Mouse (Mus musculus) forebrain, embryonic 16.5 days (tissue): Measurements from ENCODE around the gene Gm20388. TPM values are rescaled to one million over a fixed set of nuclear protein-coding genes. Genes with fewer than 3 reads are reported as not detected.

Experiments used
- ATAC-seq: fragments of 200-750 bp; cut with Nextera tagmentation; 2 replicates; pipeline ENCODE4 v1.8.0; 2017; ENCODE audit warnings: mild to moderate bottlenecking, moderate library complexity
- H3K27ac ChIP-seq: fragments of 300-500 bp; sonication (generic); 2 replicates; pipeline ENCODE4 v1.5.1; 2014; ENCODE audit warnings: low read length, control low read depth
- H3K27me3 ChIP-seq: fragments of 300-500 bp; sonication (generic); replicated peaks from 2 replicates; pipeline ENCODE4 v1.6.1; 2014; ENCODE audit warnings: low read length; ENCODE audit not compliant: control insufficient read depth, insufficient read depth
- H3K36me3 ChIP-seq: fragments of 300-500 bp; sonication (generic); 2 replicates; pipeline ENCODE4 v1.6.1; 2014; ENCODE audit not compliant: control insufficient read depth, insufficient read depth
- H3K4me1 ChIP-seq: fragments of 300-500 bp; sonication (generic); replicated peaks from 2 replicates; pipeline ENCODE4 v1.6.1; 2014; ENCODE audit warnings: low read length; ENCODE audit not compliant: control insufficient read depth, insufficient read depth
- H3K4me2 ChIP-seq: fragments of 300-500 bp; sonication (generic); 2 replicates; pipeline ENCODE4 v1.6.1; 2014; ENCODE audit warnings: mild to moderate bottlenecking, low read length, control low read depth
- H3K4me3 ChIP-seq: fragments of 300-500 bp; sonication (generic); replicated peaks from 2 replicates; pipeline ENCODE4 v1.5.1; 2014; ENCODE audit warnings: mild to moderate bottlenecking, low read length, control low read depth
- H3K9ac ChIP-seq: fragments of 300-500 bp; sonication (generic); replicated peaks from 2 replicates; pipeline ENCODE4 v1.6.1; 2014; ENCODE audit warnings: low read depth, low read length, control low read depth
- H3K9me3 ChIP-seq: fragments of 300-500 bp; sonication (generic); 2 replicates; pipeline ENCODE4 v1.6.1; 2016; ENCODE audit warnings: low read length; ENCODE audit not compliant: control insufficient read depth
- WGBS: fragments of 180-500 bp; shearing (Covaris S2); extraction: QIAGEN DNeasy Blood & Tissue Kit; methylation state at CpG from one replicate; pipeline ENCODE4 v1.1.7; 2014; 5-methylcytosine and 5-hydroxymethylcytosine counted together
- polyA plus RNA-seq: library from polyadenylated mRNA; unstranded; fragments of >200 nt; fragmentation: Nextera tagmentation; extraction: Ambion mirVana; gene quantifications from 2 replicates; pipeline ENCODE4 v1.2.1, GENCODE M21; 2015

Gene Gm20388
- polyA plus RNA-seq, 1 experiment from 2014 or later, result 4.7 TPM

DNA sequence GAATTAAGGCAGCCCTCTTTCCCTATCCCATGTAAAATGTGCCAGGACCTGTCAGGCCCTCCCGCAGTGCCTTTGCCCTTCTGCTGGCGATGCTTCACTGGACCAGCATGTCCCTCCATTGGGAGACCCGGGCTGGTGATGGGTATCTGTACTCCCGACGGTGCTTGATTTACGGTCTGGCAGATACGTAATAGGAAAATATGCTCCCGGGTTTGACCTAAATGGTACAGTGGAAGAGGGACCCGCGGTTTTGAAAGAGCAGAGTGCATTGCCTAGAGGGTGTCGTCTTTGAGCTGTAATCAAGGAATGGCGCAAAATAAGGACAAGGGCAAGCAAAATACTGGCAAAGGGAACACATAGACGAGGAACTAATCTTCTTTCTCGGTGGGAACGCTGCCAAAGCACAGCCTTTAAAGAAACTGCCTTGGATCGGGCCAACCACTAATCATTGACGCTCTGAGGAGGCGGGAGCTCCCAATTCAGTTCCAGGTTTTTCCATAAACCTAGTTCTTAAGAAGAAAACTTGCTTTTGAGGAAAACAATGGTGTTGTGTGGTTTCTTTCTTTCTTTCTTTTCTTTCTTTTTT is 1919.2 kb downstream of the Gm20388 start:
- Histone ChIP-seq H3K27me3 (no peaks in the 10 kb centered on the region), H3K9me3 (no peaks in the 10 kb centered on the region), H3K4me1 (peaks cover 18% of the 10 kb centered on the region), H3K36me3 (no peaks in the 10 kb centered on the region), H3K4me3 (peak overlapping the region; percentile 80), H3K4me2 (peak overlapping the region; percentile 64), H3K9ac (peak overlapping the region; percentile 82), H3K27ac (peak overlapping the region; percentile 65)
- WGBS, result 10% methylated on average over 18 of the region's 18 CpGs
- peak; percentile 77 for ATAC-seq

GRCm38 (mm10) chr8:121832061-121832460 is 1921.4 kb downstream of the Gm20388 start:
- H3K27ac ChIP-seq, result no peak overlapping the region
- H3K4me3 ChIP-seq, result no peak overlapping the region
- peak overlapping the region; percentile 13; the same call in 1 of the 2 replicates for H3K4me2 ChIP-seq
- H3K9me3 ChIP-seq, result no peaks in the 10 kb centered on the region
- peaks cover 18% of the 10 kb centered on the region for H3K4me1 ChIP-seq
- H3K36me3 ChIP-seq, result no peaks in the 10 kb centered on the region
- H3K9ac ChIP-seq, result no peak overlapping the region
- H3K27me3 ChIP-seq, result no peaks in the 10 kb centered on the region
- no peak for ATAC-seq
- WGBS, result 82% methylated on average over 2 of the region's 2 CpGs

GRCm38 (mm10) chr8:121832503-121832902 is 1921.9 kb downstream of the Gm20388 start:
- Histone ChIP-seq H3K4me3 (peak overlapping the region; percentile 20; the same call in 1 of the 2 replicates), H3K4me2 (peak overlapping the region; percentile 13; the same call in 1 of the 2 replicates), H3K9ac (no peak overlapping the region), H3K27ac (no peak overlapping the region; the same call in 1 of the 2 replicates), H3K9me3 (no peaks in the 10 kb centered on the region), H3K36me3 (no peaks in the 10 kb centered on the region), H3K27me3 (no peaks in the 10 kb centered on the region), H3K4me1 (peaks cover 18% of the 10 kb centered on the region)
- 15% methylated on average over 6 of the region's 6 CpGs for WGBS
- 0 out of 2 replicates have a peak, but pooled peaks have one; percentile 31 for ATAC-seq

GRCm38 (mm10) chr8:121841242-121841641 is 1930.6 kb downstream of the Gm20388 start:
- Histone ChIP-seq H3K9me3 (no peaks in the 10 kb centered on the region), H3K4me3 (no peak overlapping the region; the same call in 1 of the 2 replicates)
- ATAC-seq, result peak; percentile 20; the same call in 1 of the 2 replicates

DNA sequence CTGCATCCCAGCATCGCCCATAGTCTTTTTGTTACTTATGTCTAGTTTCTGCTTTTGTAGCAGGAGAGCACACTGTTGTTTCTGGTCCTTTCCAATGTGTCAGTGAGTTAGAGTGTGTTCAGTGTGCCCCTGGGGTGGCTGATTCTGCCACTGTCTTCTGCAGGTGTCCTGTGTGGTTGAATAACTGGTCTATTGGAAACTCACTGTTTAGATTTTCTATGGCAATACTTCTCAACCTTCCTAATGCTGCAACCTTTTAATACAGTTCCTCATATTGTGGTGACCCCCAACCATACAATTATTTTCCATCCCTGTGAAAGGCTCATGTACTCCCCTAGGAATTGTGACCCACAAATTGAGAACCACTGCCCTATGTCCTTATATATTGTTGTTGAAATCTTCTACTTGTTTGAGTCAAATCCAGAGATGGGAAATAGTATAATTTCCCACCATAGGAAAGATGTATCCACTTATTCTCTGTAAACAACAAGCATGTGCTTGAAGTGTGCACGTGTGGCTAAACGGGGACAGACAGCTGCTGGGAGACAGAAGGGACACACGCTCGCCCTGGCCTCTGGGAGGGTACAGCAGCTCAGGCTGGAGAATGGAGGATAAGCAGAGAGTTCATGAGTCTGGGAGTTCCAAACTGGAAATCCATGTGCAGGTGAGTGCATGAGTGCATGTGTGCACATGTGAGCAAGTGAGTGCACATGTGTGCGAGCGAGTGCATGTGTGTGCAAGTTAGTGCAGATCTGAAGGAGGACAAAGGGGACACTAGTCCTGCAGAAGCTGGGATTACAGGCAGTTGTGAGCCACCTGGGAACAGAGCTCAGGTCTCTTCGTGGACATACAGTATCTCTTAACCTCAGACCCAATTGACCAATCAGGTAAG is 1931.7 kb downstream of the Gm20388 start:
- 88% methylated on average over 8 of the region's 8 CpGs for WGBS
- ATAC-seq, result no peak

More at GRCm38 (mm10) chr8:121841242-121841641, 1930.6 kb downstream of the Gm20388 start:
- H3K4me2 ChIP-seq, result no peak overlapping the region
- H3K27me3 ChIP-seq, result no peaks in the 10 kb centered on the region
- 45% methylated on average over 8 of the region's 8 CpGs for WGBS
- no peaks in the 10 kb centered on the region for H3K36me3 ChIP-seq
- no peak overlapping the region for H3K27ac ChIP-seq
- H3K9ac ChIP-seq, result no peak overlapping the region
- no peaks in the 10 kb centered on the region for H3K4me1 ChIP-seq

DNA sequence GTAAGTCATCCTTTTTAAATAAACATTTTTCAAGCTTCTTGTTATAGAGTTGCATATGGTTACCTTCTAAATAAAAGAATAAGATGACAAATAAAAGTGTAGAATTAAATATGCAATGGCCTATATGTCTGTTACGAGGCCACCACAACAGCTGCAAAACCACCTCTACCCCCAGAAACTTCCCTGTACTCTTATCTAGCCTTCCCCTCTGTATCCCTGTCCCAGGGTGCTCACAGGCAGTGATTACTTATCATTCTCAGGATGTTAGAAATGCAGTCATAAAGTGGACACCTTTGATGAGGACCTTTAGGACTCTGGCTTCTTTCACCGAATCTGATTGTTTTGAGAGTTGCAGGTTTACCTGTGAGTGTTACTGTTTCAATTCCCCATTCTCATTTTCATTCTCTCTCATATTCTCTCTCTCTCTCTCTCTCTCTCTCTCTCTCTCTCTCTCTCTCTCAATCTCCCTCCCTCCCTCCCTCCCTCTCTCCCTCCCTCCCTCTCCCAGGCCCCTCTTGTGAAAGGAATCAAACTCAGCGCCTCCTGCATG is 1932.6 kb downstream of the Gm20388 start:
- ATAC-seq, result no peak
- H3K27me3 ChIP-seq, result no peaks in the 10 kb centered on the region
- no peaks in the 10 kb centered on the region for H3K36me3 ChIP-seq
- no peak overlapping the region for H3K27ac ChIP-seq
- no peaks in the 10 kb centered on the region for H3K9me3 ChIP-seq
- WGBS, result 86% methylated on average over 3 of the region's 3 CpGs
- no peak overlapping the region for H3K4me2 ChIP-seq
- no peak overlapping the region for H3K9ac ChIP-seq
- no peak overlapping the region for H3K4me3 ChIP-seq
- H3K4me1 ChIP-seq, result no peaks in the 10 kb centered on the region

More for the DNA sequence above, 1931.7 kb downstream of the Gm20388 start:
- Histone ChIP-seq H3K4me1 (no peaks in the 10 kb centered on the region), H3K27me3 (no peaks in the 10 kb centered on the region), H3K9ac (no peak overlapping the region), H3K9me3 (no peaks in the 10 kb centered on the region), H3K27ac (no peak overlapping the region), H3K4me2 (no peak overlapping the region), H3K4me3 (no peak overlapping the region), H3K36me3 (no peaks in the 10 kb centered on the region)

- Histone ChIP-seq H3K27ac (no peak overlapping the region), H3K36me3 (no peaks in the 10 kb centered on the region), H3K9ac (no peak overlapping the region), H3K4me3 (no peak overlapping the region), H3K4me1 (no peaks in the 10 kb centered on the region), H3K9me3 (no peaks in the 10 kb centered on the region), H3K27me3 (no peaks in the 10 kb centered on the region), H3K4me2 (no peak overlapping the region)
- ATAC-seq, result no peak
- WGBS, result 65% methylated on average over 5 of the region's 7 CpGs
These were observed 1934.1 kb downstream of the Gm20388 start for GRCm38 (mm10) chr8:121844765-121845164.

- Histone ChIP-seq H3K9me3 (no peaks in the 10 kb centered on the region), H3K27me3 (no peaks in the 10 kb centered on the region), H3K4me3 (no peak overlapping the region), H3K4me2 (no peak overlapping the region), H3K36me3 (no peaks in the 10 kb centered on the region), H3K27ac (no peak overlapping the region), H3K9ac (no peak overlapping the region), H3K4me1 (peaks cover 9% of the 10 kb centered on the region)
- no peak for ATAC-seq
These were observed 1936.2 kb downstream of the Gm20388 start for GRCm38 (mm10) chr8:121846815-121847214.

DNA sequence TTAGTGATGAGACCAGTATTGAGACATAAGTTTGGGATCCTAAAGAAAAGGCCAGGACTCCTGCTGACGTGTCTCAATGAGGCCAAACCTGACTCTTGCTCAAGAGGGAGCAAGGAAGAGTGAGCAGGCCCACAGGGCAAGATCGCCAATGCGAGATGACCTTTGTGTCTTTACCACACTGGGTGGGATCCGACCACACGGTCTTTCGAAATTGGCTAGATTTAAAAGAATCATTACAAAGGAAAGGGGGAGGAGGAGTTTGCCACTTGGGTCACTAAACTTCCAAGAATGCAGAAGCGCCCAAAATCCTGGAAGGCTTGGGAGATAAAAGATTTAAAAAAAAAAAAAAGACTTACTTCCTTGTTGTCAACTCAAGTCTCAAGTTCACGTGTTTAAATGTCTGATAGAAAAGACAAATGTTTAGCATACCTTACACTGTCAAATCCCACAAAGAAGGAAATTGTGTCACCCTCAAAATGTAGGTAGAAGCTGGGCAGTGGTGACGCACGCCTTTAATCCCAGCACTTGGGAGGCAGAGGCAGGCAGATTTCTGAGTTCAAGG is 1936.7 kb downstream of the Gm20388 start:
- Histone ChIP-seq H3K4me2 (no peak overlapping the region), H3K4me1 (peaks cover 9% of the 10 kb centered on the region), H3K4me3 (no peak overlapping the region), H3K9me3 (no peaks in the 10 kb centered on the region), H3K27ac (no peak overlapping the region), H3K9ac (no peak overlapping the region), H3K36me3 (no peaks in the 10 kb centered on the region), H3K27me3 (no peaks in the 10 kb centered on the region)
- no peak for ATAC-seq
- WGBS, result 74% methylated on average over 10 of the region's 10 CpGs
